Mouse (Mus musculus): ENCODE data around the gene Clip2. TPM values are rescaled to one million over a fixed set of nuclear protein-coding genes. Genes with fewer than 3 reads are reported as not detected.

Clip2 gene
- polyA plus RNA-seq, 1 experiment from 2014 or later, result 5.8 TPM

GRCm38 (mm10) chr5:134445208-134445831 is 106.9 kb downstream of the Clip2 start:
- WGBS, result 77% methylated on average over 10 of the region's 10 CpGs
- H3K4me1 ChIP-seq (ENCODE audit: control insufficient read depth, insufficient read depth, low read length), result peaks cover 2% of the 10 kb centered on the region; the same call in 1 of the 2 replicates
- ATAC-seq (ENCODE audit: low FRiP score) (no peak), DNase-seq (ENCODE audit: low spot score, missing footprints) (no peak)
- H3K9ac ChIP-seq (ENCODE audit: low read length), result no peak overlapping the region
- H3K9me3 ChIP-seq (ENCODE audit: control insufficient read depth, low read length), result peaks cover 5% of the 10 kb centered on the region; the same call in 1 of the 2 replicates
- no peak overlapping the region for H3K4me3 ChIP-seq (ENCODE audit: low read depth, low read length)
- H3K36me3 ChIP-seq (ENCODE audit: control insufficient read depth, insufficient read depth, low read length), result peaks cover 13% of the 10 kb centered on the region
- H3K27me3 ChIP-seq (ENCODE audit: control insufficient read depth, insufficient read depth, low read length), result no peaks in the 10 kb centered on the region
- no peak overlapping the region for H3K27ac ChIP-seq (ENCODE audit: low read depth, low read length)
- no peak overlapping the region for H3K4me2 ChIP-seq

DNA sequence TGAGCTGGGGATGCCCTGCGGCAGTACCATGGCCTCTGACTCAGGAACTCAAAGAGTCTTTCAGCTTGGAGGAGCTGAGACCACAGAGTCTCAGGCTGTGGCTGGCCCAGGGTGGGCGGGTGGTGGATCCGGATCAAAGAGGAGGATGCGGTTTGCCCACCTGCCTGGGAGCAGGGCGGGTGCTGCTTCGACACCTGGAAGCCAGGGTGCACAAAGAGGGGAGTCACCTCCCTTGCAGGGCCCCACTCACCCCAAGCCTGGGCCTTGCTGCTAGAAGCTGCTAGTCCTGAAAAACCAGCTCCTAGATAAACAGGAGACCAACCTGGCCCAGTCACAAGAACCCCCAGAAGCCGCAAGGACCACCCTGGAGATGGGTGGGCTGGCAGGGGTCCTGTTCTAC is 107.8 kb downstream of the Clip2 start:
- DNase-seq (ENCODE audit: low spot score, missing footprints) (no peak), ATAC-seq (ENCODE audit: low FRiP score) (no peak)
- Histone ChIP-seq H3K27ac (ENCODE audit: low read depth, low read length) (no peak overlapping the region), H3K27me3 (ENCODE audit: control insufficient read depth, insufficient read depth, low read length) (no peaks in the 10 kb centered on the region), H3K9ac (ENCODE audit: low read length) (no peak overlapping the region), H3K4me1 (ENCODE audit: control insufficient read depth, insufficient read depth, low read length) (peaks cover 2% of the 10 kb centered on the region; the same call in 1 of the 2 replicates), H3K4me2 (no peak overlapping the region), H3K36me3 (ENCODE audit: control insufficient read depth, insufficient read depth, low read length) (peaks cover 17% of the 10 kb centered on the region), H3K4me3 (ENCODE audit: low read depth, low read length) (no peak overlapping the region), H3K9me3 (ENCODE audit: control insufficient read depth, low read length) (peaks cover 5% of the 10 kb centered on the region; the same call in 1 of the 2 replicates)
- WGBS, result 94% methylated on average over 7 of the region's 7 CpGs

- peaks cover 5% of the 10 kb centered on the region for H3K4me1 ChIP-seq (ENCODE audit: control insufficient read depth, insufficient read depth, low read length)
- 90% methylated on average over 3 of the region's 3 CpGs for WGBS
- ATAC-seq (ENCODE audit: low FRiP score) (no peak), DNase-seq (ENCODE audit: low spot score, missing footprints) (no peak)
- H3K9ac ChIP-seq (ENCODE audit: low read length), result no peak overlapping the region
- no peak overlapping the region for H3K27ac ChIP-seq (ENCODE audit: low read depth, low read length)
- no peak overlapping the region for H3K4me2 ChIP-seq
- H3K4me3 ChIP-seq (ENCODE audit: low read depth, low read length), result no peak overlapping the region
- peaks cover 20% of the 10 kb centered on the region for H3K36me3 ChIP-seq (ENCODE audit: control insufficient read depth, insufficient read depth, low read length)
- peaks cover 5% of the 10 kb centered on the region; the same call in 1 of the 2 replicates for H3K9me3 ChIP-seq (ENCODE audit: control insufficient read depth, low read length)
- no peaks in the 10 kb centered on the region for H3K27me3 ChIP-seq (ENCODE audit: control insufficient read depth, insufficient read depth, low read length)
These were observed 110.2 kb downstream of the Clip2 start for GRCm38 (mm10) chr5:134442066-134442465.

- no peaks in the 10 kb centered on the region for H3K27me3 ChIP-seq (ENCODE audit: control insufficient read depth, insufficient read depth, low read length)
- no peak overlapping the region for H3K9ac ChIP-seq (ENCODE audit: low read length)
- peaks cover 5% of the 10 kb centered on the region; the same call in 1 of the 2 replicates for H3K9me3 ChIP-seq (ENCODE audit: control insufficient read depth, low read length)
- peaks cover 20% of the 10 kb centered on the region for H3K36me3 ChIP-seq (ENCODE audit: control insufficient read depth, insufficient read depth, low read length)
- no peak for DNase-seq (ENCODE audit: low spot score, missing footprints)
- H3K4me2 ChIP-seq, result no peak overlapping the region
- H3K4me1 ChIP-seq (ENCODE audit: control insufficient read depth, insufficient read depth, low read length), result peaks cover 12% of the 10 kb centered on the region
- H3K27ac ChIP-seq (ENCODE audit: low read depth, low read length), result no peak overlapping the region
- no peak for ATAC-seq (ENCODE audit: low FRiP score)
- WGBS, result 95% methylated on average over 3 of the region's 3 CpGs
- no peak overlapping the region for H3K4me3 ChIP-seq (ENCODE audit: low read depth, low read length)
These were observed 111.1 kb downstream of the Clip2 start for GRCm38 (mm10) chr5:134441105-134441504.

DNA sequence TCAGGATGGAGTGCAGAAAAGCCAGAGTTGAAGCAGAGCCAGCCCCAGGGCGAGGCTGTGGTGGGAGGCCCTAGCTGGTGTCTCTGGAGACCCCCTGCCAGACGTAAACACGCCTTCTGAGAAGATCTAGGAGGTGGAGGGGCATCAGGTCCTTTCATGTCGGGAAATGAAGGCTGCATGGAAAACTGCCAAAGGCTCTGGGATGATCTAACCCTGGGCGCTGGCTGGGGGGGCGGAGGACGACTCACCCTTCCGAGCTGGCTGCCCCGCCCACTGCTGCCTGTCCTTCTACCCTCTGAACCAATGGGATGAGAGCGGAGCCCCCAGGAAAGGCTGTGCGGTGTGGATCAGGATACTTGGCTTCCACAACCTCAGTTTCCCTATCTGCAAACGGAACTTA is 112.1 kb downstream of the Clip2 start:
- no peak overlapping the region for H3K4me3 ChIP-seq (ENCODE audit: low read depth, low read length)
- WGBS, result 96% methylated on average over 12 of the region's 12 CpGs
- peaks cover 17% of the 10 kb centered on the region for H3K4me1 ChIP-seq (ENCODE audit: control insufficient read depth, insufficient read depth, low read length)
- H3K27me3 ChIP-seq (ENCODE audit: control insufficient read depth, insufficient read depth, low read length), result no peaks in the 10 kb centered on the region
- H3K9me3 ChIP-seq (ENCODE audit: control insufficient read depth, low read length), result peaks cover 5% of the 10 kb centered on the region; the same call in 1 of the 2 replicates
- DNase-seq (ENCODE audit: low spot score, missing footprints) (no peak), ATAC-seq (ENCODE audit: low FRiP score) (no peak)
- no peak overlapping the region for H3K9ac ChIP-seq (ENCODE audit: low read length)
- peaks cover 20% of the 10 kb centered on the region for H3K36me3 ChIP-seq (ENCODE audit: control insufficient read depth, insufficient read depth, low read length)
- H3K4me2 ChIP-seq, result no peak overlapping the region
- H3K27ac ChIP-seq (ENCODE audit: low read depth, low read length), result no peak overlapping the region

- no peaks in the 10 kb centered on the region for H3K27me3 ChIP-seq (ENCODE audit: control insufficient read depth, insufficient read depth, low read length)
- no peak overlapping the region for H3K9ac ChIP-seq (ENCODE audit: low read length)
- H3K4me1 ChIP-seq (ENCODE audit: control insufficient read depth, insufficient read depth, low read length), result peaks cover 17% of the 10 kb centered on the region
- no peak overlapping the region for H3K4me2 ChIP-seq
- 96% methylated on average over 7 of the region's 7 CpGs for WGBS
- ATAC-seq (ENCODE audit: low FRiP score) (no peak), DNase-seq (ENCODE audit: low spot score, missing footprints) (no peak)
- H3K36me3 ChIP-seq (ENCODE audit: control insufficient read depth, insufficient read depth, low read length), result peaks cover 17% of the 10 kb centered on the region
- H3K27ac ChIP-seq (ENCODE audit: low read depth, low read length), result no peak overlapping the region
- no peak overlapping the region for H3K4me3 ChIP-seq (ENCODE audit: low read depth, low read length)
- peaks cover 5% of the 10 kb centered on the region; the same call in 1 of the 2 replicates for H3K9me3 ChIP-seq (ENCODE audit: control insufficient read depth, low read length)
These were observed 112.8 kb downstream of the Clip2 start for GRCm38 (mm10) chr5:134439481-134439880.

Small RNA genes lying within 50 kb of the gene (microRNA-seq; reads per million reads assigned to microRNA genes)
- gene Gm26340 (not detected), gene Mir7228 (not detected)

Other genes starting within 250 kb of the Clip2 start
- gene Gtf2i, start 237.7 kb downstream of the Clip2 start, polyA plus RNA-seq (2014; fragmentation: Nextera tagmentation; extraction: Ambion mirVana), result 179 and 190 TPM in 2 replicates
- 86.5 and 88.1 TPM in 2 replicates for gene Gtf2ird1, start 95.7 kb downstream of the Clip2 start, polyA plus RNA-seq (2014; fragmentation: Nextera tagmentation; extraction: Ambion mirVana)
- 0.30 TPM in 1 of 2 replicates, not detected in the other for gene Syna, start 7.7 kb upstream of the Clip2 start, polyA plus RNA-seq (2014; fragmentation: Nextera tagmentation; extraction: Ambion mirVana)
- gene Rfc2, start 28.9 kb upstream of the Clip2 start, polyA plus RNA-seq (2014; fragmentation: Nextera tagmentation; extraction: Ambion mirVana), result 321 and 338 TPM in 2 replicates
- 1.5 and 1.6 TPM in 2 replicates for gene Lat2, start 62.6 kb upstream of the Clip2 start, polyA plus RNA-seq (2014; fragmentation: Nextera tagmentation; extraction: Ambion mirVana)
- 421 and 442 TPM in 2 replicates for gene Eif4h, start 87.1 kb upstream of the Clip2 start, polyA plus RNA-seq (2014; fragmentation: Nextera tagmentation; extraction: Ambion mirVana)
- 8.4 and 9.1 TPM in 2 replicates for gene Limk1, start 136.2 kb upstream of the Clip2 start, polyA plus RNA-seq (2014; fragmentation: Nextera tagmentation; extraction: Ambion mirVana)
- 1.1 and 2.0 TPM in 2 replicates for gene Eln, start 194.9 kb upstream of the Clip2 start, polyA plus RNA-seq (2014; fragmentation: Nextera tagmentation; extraction: Ambion mirVana)

All from midbrain, embryonic 11.5 days (tissue).